Mouse (Mus musculus) kidney, postnatal 10 days (tissue): Measurements from ENCODE around the gene Sf1.
A peak's percentile ranks its signal among the peaks of the same experiment; 100 is the strongest.

ENCODE experiments used
- DNase-seq: peaks from one replicate; pipeline ENCODE4 v3.0.0; 2021; ENCODE audit warnings: mixed read lengths

Sf1 gene

GRCm38 (mm10) chr19:6423241-6423640 lies 59.8 kb downstream of the Sf1 start:
- DNase-seq = no peak

- DNase-seq = no peak
These were observed 60.8 kb downstream of the Sf1 start for GRCm38 (mm10) chr19:6424137-6424881.

- no peak for DNase-seq
These were observed 62.1 kb downstream of the Sf1 start for GRCm38 (mm10) chr19:6425595-6425994.

- peak; percentile 80 for DNase-seq
These were observed 63.4 kb downstream of the Sf1 start for GRCm38 (mm10) chr19:6426703-6427500.
